Mouse (Mus musculus) erythroblast, embryonic 14.5 days (primary cell): ENCODE measurements around the gene Nrtn. TPM values are rescaled to one million over a fixed set of nuclear protein-coding genes. Genes with fewer than 3 reads are reported as not detected.

ENCODE experiments used
- H3K27me3 ChIP-seq: 2 replicates; pipeline ENCODE4 v1.6.1; 2012; ENCODE audit warnings: inconsistent platforms; ENCODE audit not compliant: control insufficient read depth
- H3K36me3 ChIP-seq: 2 replicates; pipeline ENCODE4 v1.6.1; 2012; ENCODE audit warnings: mild to moderate bottlenecking, inconsistent platforms; ENCODE audit not compliant: control insufficient read depth
- H3K4me1 ChIP-seq: 2 replicates; pipeline ENCODE4 v1.6.1; 2012; ENCODE audit warnings: inconsistent platforms; ENCODE audit not compliant: control insufficient read depth
- H3K4me3 ChIP-seq: replicated peaks from 2 replicates; pipeline ENCODE3; 2012; ENCODE audit warnings: moderate library complexity, mild to moderate bottlenecking, inconsistent platforms
- H3K9me3 ChIP-seq: 2 replicates; pipeline ENCODE4 v1.6.1; 2012; ENCODE audit warnings: low read length, inconsistent platforms, mixed read lengths; ENCODE audit not compliant: control insufficient read depth
- GATA1 ChIP-seq: IDR thresholded peaks from 2 replicates; pipeline ENCODE4 v1.6.1; 2012; ENCODE audit warnings: low read length, inconsistent platforms, mixed read lengths
- TAL1 ChIP-seq: IDR thresholded peaks from 3 replicates; pipeline ENCODE4 v1.6.1; 2012; ENCODE audit warnings: low read length, inconsistent platforms, mixed read lengths
- polyA plus RNA-seq: library from polyadenylated mRNA; stranded (reverse); fragments of >175 nt; gene quantifications from 2 replicates; pipeline ENCODE4 v1.2.3, GENCODE M21; 2012

Gene Nrtn
- polyA plus RNA-seq, 1 experiment: 2.2 TPM

DNA sequence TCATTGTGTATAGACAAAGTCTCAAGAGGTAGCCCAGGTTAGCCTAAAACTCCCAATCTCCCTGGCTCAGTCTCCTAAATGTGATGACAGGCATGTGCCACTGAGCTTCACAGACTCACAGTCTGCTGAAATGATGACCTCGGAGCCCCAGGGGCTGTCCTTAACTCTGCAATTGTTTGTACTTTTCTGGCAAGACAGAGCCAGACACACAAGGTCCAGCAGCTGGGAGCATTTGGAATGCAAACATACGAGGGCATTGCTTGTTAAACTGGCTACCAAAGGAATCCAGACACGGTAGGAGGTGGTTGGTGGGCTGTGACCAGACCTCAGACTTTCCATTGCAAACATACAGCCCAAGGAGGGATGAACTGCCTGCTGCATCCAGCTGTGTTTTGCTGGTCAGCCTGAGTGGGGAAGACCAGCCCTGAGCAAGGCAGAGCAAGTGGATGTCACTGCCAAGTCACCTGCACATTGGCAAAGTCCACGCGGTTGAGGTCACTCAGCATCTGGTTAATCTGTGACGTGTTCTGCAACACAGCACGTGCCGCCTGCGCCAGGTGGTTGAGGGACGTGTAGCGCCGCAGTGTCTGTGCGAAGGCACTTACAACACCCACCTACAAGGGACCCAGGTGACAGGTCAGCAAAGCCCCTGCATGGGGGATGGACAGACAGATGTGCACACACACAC lies 23.1 kb upstream of the Nrtn start:
- Histone ChIP-seq H3K36me3 (peaks cover 99% of the 10 kb centered on the region), H3K9me3 (peaks cover 12% of the 10 kb centered on the region), H3K4me3 (no peak overlapping the region), H3K4me1 (no peaks in the 10 kb centered on the region; the same call in 1 of the 2 replicates), H3K27me3 (peaks cover 3% of the 10 kb centered on the region; the same call in 1 of the 2 replicates)
- no peak for TF ChIP-seq TAL1
- no peak for TF ChIP-seq GATA1

DNA sequence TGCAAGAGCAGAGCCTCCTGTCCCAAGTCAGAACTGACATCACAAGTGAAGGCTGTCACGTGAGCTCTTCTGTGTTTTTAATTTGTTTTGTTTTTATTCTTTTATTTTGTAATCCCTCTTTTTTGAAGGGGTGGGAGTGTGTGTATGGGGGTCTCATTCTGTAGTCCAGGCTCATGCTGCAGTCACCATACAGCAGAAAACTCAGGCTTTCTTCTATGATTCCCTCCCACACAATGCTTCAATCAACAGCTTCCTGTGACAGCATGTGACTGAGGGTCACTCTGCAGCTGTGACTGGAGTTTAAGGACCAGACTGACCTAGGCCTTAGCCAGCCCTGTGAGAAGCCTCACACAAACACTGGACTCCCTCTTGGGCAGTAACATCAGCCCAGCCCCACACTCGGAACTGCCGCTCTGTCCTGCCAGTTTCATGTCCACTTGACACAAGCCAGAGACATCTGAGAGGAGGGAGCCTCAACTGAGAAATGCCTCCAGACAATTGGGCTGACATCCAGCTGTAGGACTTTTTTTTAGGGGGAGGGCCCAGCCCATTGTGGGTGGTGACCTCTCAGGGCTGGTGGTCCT lies 21.5 kb upstream of the Nrtn start:
- TF ChIP-seq TAL1 (no peak), GATA1 (no peak)
- Histone ChIP-seq H3K4me3 (no peak overlapping the region), H3K27me3 (peaks cover 3% of the 10 kb centered on the region; the same call in 1 of the 2 replicates), H3K4me1 (peaks cover 8% of the 10 kb centered on the region), H3K9me3 (peaks cover 16% of the 10 kb centered on the region), H3K36me3 (peaks cover 95% of the 10 kb centered on the region)

DNA sequence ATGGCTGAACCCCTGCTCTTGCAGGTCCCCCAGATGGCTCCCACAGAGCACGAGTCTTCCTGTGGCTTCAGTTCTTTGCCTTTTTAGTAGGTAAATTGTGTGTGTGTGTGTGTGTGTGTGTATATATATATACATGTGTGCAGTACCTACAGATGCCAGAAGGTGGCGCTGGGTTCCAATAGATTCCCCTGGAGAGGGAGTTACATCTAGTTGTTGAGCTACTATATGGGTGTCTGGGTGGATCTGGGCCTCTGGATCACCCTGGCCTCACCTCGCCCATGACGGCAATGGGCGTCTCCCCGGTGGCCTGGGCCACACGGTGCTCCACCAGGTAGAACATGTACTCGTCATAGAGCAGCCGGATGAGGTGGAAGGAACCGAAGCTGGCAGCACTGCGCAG lies 20.2 kb upstream of the Nrtn start:
- Histone ChIP-seq H3K9me3 (peaks cover 16% of the 10 kb centered on the region), H3K4me1 (peaks cover 21% of the 10 kb centered on the region), H3K27me3 (peaks cover 3% of the 10 kb centered on the region; the same call in 1 of the 2 replicates), H3K4me3 (no peak overlapping the region), H3K36me3 (peaks cover 92% of the 10 kb centered on the region)
- no peak for TF ChIP-seq GATA1
- TF ChIP-seq TAL1: no peak

DNA sequence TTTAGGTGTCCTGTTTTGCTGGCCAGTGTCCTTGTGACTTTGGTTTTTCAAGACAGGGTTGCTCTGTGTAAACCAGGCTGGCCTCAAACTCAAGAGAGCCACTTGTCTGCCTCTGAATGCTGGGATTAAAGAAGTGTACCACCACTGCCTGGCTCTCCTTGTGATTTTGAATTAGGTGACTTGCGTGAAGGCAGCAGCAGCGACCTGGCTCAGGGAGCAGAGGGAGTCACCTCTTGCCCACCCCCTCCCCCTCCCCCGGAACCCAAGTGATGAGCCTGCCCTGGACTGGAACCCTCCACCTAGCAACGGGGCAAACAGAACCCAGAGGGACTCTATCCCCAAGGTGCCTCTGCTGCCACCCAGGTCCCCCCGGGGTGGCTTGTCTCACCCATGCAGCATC lies 12.6 kb upstream of the Nrtn start, which contains the start of gene Prr22:
Gene Prr22 (plus strand): TSS at position 301 of the 400 bp plus-strand sequence.
- no peak for TF ChIP-seq TAL1
- TF ChIP-seq GATA1: no peak
- H3K36me3 ChIP-seq: peaks cover 85% of the 10 kb centered on the region
- H3K4me3 ChIP-seq: no peak within 1 kb of the TSS
- no peaks in the 10 kb centered on the region for H3K27me3 ChIP-seq
- H3K4me1 ChIP-seq: peaks cover 34% of the 10 kb centered on the region
- H3K9me3 ChIP-seq: peaks cover 12% of the 10 kb centered on the region

DNA sequence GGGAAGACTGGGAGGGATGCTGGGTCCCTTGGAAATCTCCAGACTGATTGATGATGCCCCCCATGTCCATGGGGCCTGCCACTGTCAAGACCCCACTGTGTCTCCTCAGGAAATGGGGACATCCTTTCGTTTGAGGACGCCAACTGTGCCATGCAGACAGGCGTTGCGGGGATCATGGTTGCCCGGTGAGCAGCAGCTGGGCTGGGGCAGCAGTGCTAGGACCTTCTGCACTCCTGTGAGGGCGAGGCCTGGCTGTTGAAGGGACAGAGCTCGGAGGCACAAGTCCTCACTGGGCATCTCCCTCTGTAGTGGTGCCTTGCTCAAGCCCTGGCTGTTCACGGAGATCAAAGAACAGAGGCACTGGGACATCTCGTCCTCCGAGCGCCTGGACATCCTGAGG lies 11.6 kb upstream of the Nrtn start:
- peaks cover 79% of the 10 kb centered on the region for H3K36me3 ChIP-seq
- H3K4me1 ChIP-seq: peaks cover 35% of the 10 kb centered on the region
- no peak for TF ChIP-seq TAL1
- no peak for TF ChIP-seq GATA1
- no peaks in the 10 kb centered on the region for H3K27me3 ChIP-seq
- no peak overlapping the region for H3K4me3 ChIP-seq
- H3K9me3 ChIP-seq: peaks cover 12% of the 10 kb centered on the region

DNA sequence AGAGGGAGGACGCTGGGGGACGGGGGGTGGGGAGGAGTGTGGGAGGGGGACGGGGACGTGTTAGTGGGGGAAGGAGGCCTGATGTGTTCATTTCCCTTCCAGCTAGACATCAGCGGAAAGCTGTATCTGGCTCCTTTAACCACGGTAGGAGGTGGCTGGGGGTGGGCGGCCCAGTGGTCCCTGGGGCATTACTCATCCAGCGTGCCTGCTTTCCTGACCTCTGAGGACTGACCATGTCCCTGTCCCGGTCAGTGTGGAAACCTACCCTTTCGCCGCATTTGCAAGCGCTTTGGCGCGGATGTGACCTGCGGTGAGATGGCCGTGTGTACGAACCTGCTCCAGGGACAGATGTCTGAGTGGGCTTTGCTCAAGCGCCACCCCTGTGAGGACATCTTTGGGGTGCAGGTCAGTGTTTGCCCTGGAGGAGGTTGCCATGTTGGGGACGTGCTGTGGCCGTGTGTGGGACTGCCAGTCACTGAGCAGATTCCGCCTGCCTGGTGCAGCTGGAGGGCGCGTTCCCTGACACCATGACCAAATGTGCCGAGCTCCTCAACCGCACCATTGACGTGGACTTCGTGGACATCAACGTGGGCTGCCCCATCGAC lies 10.3 kb upstream of the Nrtn start:
- Histone ChIP-seq H3K27me3 (no peaks in the 10 kb centered on the region), H3K4me3 (no peak overlapping the region), H3K9me3 (peaks cover 12% of the 10 kb centered on the region), H3K36me3 (peaks cover 68% of the 10 kb centered on the region), H3K4me1 (peaks cover 35% of the 10 kb centered on the region)
- TF ChIP-seq GATA1: no peak
- TF ChIP-seq TAL1: no peak

DNA sequence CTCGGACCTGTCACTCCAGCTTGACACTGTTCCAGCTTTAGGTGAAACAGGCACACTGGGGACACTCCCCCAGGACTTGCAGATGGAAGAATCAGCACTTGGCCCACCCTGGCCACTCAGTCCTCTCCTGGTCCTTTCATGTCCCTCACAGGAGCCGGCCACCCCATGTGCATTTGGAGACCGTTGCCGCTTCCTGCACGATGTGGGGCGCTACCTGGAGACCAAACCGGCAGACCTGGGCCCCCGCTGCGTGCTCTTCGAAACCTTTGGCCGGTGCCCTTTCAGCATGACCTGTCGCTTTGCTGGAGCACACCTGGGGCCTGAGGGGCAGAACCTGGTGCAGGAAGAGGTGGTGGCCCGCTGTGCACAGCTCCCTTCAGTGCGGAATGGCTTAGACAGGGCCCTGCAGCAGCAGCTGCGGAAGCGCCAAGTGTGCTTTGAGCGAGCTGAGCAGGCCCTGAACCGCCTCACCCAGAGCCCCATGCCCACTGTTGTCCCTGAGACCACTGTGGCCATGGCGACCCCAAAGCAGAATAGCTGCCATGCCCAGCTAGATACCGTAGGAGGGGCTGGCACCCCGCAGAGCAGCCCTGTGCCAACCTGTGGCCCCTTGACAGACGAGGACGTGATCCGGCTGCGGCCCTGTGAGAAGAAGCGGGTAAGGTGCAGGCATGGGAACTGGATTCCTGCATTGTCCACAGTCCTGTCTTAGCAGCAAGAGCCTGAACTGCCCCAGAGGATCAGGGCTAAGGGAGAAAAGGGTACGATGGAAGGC lies 9.5 kb upstream of the Nrtn start:
- H3K4me1 ChIP-seq: peaks cover 40% of the 10 kb centered on the region
- peaks cover 12% of the 10 kb centered on the region for H3K9me3 ChIP-seq
- H3K27me3 ChIP-seq: no peaks in the 10 kb centered on the region
- no peak overlapping the region for H3K4me3 ChIP-seq
- TF ChIP-seq GATA1 (no peak), TAL1 (no peak)
- H3K36me3 ChIP-seq: peaks cover 60% of the 10 kb centered on the region

DNA sequence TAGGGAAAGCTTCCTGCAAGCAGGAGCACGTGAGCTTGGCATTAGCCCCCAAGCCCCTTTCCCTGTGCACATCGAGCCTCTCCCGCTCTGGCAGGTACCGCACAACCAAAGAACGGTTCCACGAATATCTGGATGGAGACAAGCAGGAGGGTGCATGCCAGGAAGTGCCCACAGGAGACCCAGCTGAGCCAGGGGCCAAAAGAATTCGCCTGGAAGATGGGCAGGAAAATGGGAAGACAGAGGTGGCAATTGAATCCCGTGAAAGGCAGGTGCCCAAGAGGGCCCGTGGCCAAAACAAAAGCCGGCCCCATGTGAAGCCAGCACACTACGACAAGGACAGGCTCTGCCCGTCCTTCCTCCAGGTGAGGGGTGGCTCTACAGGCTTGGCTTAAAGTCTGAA lies 8.1 kb upstream of the Nrtn start:
- Histone ChIP-seq H3K36me3 (peaks cover 46% of the 10 kb centered on the region), H3K4me3 (peak overlapping the region; percentile 100), H3K4me1 (peaks cover 54% of the 10 kb centered on the region), H3K9me3 (peaks cover 12% of the 10 kb centered on the region), H3K27me3 (no peaks in the 10 kb centered on the region)
- TF ChIP-seq GATA1: no peak
- no peak for TF ChIP-seq TAL1
